Mouse (Mus musculus) G1E (cell line): ENCODE results near the gene Il23a.

Source experiments
- CTCF ChIP-seq: IDR thresholded peaks from 2 replicates; pipeline ENCODE4 v1.5.1; 2012; ENCODE audit warnings: low read depth, low read length, inconsistent platforms, mixed read lengths
- GATA1 ChIP-seq: IDR thresholded peaks from 2 replicates; pipeline ENCODE4 v1.6.1; 2012; ENCODE audit warnings: borderline replicate concordance, low read length, inconsistent platforms, mixed read lengths
- GATA2 ChIP-seq: IDR thresholded peaks from 2 replicates; pipeline ENCODE4 v1.6.1; 2012; ENCODE audit warnings: low read depth, low read length, inconsistent platforms, borderline replicate concordance
- POLR2AphosphoS5 ChIP-seq: IDR thresholded peaks from 2 replicates; pipeline ENCODE4 v1.6.1; 2012; ENCODE audit warnings: low read depth, low read length, inconsistent platforms; ENCODE audit not compliant: insufficient replicate concordance
- TAL1 ChIP-seq: conservative IDR thresholded peaks from 2 replicates; pipeline ENCODE4 v1.6.1; 2012; ENCODE audit warnings: low read depth, low read length, inconsistent platforms, mixed read lengths

GRCm38 (mm10) chr10:128283604-128284579, 14.7 kb downstream of the Il23a start:
- TF ChIP-seq GATA1 = no peak
- no peak for TF ChIP-seq CTCF
- no peak for TF ChIP-seq POLR2AphosphoS5
- no peak for TF ChIP-seq TAL1
- no peak for TF ChIP-seq GATA2
